Mouse (Mus musculus) lung, adult 2 months (tissue): ENCODE results near the gene Cyb561d2.

Experiments
- CTCF ChIP-seq: fragments of 200-500 bp; IDR thresholded peaks from 2 replicates; pipeline ENCODE4 v1.5.1; 2011; ENCODE audit warnings: mild to moderate bottlenecking, low read length, control low read depth; ENCODE audit not compliant: insufficient read depth
- POLR2A ChIP-seq: fragments of 200-500 bp; IDR thresholded peaks from 2 replicates; pipeline ENCODE4 v1.6.1; 2011; ENCODE audit warnings: low read depth, mild to moderate bottlenecking, control low read depth, low read length, borderline replicate concordance; ENCODE audit errors: extremely low read depth

DNA sequence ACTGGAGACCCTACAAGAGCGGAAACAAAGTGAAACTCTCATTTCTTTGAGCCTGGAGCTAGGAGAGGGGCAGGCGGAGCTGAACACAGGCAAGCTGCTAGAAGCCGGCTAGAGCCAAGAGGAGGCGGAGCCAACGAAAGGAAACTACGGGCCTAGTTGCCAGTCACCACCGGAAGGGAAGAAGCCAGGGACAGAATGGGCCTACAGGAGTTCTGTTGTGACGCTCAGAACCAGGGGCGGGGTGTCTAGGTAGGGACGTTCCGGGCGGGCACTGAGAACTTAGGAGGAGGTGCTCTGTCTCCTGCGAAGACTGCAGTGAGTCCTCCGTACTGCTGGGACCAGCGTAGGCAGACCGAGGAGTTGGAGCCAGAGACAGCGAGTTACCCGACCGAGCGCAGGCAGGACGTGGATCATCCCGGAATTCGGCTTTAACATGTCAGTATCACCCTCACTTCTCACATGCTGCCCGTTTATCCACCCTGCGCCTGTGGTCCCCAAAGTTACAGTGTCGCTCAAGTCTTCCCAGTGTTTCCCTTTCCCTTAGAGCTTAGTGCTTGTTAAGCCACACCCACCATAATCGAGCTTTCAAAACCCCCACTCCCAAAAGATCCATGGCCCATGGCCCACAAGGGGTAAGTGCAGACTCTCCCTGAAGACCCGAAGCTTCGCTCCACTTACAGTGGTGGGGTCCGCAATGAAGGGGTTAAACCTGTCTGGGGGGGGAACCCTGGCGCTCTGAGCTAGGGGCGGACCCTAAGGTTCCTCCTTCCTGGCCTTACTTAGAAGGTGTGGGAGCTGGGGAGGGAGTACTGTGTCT, 38.7 kb upstream of the Cyb561d2 start, which contains the start of gene Hyal3:
- TF ChIP-seq POLR2A, result peak; percentile 96; the same call in 1 of the 2 replicates
- TF ChIP-seq CTCF, result no peak
